In the genomic region with DNA sequence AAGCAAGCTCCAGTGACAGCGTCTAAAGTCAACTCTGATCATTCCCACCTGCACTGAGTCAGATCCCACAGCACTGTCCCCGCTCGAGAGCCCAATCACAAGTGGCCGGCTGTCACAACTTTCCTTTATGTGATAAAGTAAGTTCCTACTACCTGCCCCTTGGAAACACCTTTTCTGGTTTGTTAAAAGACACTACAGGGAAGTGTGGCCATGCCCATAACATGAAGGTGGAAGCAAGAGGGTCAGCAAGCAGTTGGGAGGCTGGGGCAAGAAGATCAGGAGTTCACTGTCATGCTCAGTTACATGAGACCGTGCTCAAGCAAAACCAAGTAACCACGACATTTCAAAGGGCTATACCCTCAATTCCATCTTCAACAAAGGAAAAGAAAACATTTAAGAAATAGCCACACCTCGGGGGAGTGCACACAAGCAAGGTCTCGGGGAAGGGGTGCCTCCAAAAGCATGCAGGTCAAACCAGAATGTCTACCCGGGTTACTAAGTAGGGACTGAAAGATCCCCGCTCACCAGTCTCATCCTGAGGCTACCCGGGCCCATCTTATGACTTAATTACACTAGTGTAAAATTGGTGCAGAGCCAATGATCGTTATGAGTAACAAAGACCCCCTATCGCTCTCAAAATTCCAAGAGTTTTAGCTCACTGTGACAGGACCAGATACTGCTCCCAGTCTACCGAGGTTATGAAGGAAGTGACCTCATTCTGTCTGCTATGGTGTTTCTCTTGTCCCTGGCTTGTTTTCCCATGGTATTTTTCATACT, we compare ENCODE assay signal across 22 mouse cellular contexts. TPM values are rescaled to one million over a fixed set of nuclear protein-coding genes. Genes with fewer than 3 reads are reported as not detected.
A peak's percentile ranks its signal among the peaks of the same experiment; 100 is the strongest.
DNase-seq lines count a peak whose midpoint lies in the region; ATAC-seq and TF ChIP-seq lines count a peak whose summit lies in the region.
"Had no signal": no experiment of that assay in that cellular context is flagged by ENCODE, and none has a peak within 500 bp of the region (broad histone marks: within the 10 kb centered on the region; RNA-seq: fewer than 3 reads in every experiment).

No protein-coding gene starts in this region.

- no peak for TF ChIP-seq CTCF in kidney, postnatal 0 days (IDR thresholded peaks at IDR 0.05; ENCODE audit: low read depth)

- DNase-seq in heart, adult 11 months, result peak; percentile 81
- DNase-seq in heart, adult 18-20 months, result no peak
- DNase-seq in heart, postnatal 10 days, result no peak
- DNase-seq in kidney, postnatal 0 days (ENCODE audit: low spot score), result peak; percentile 15
- no peak for DNase-seq in kidney, adult 8-10 months
- peak; percentile 24 for DNase-seq in retina, embryonic 14.5 days (ENCODE audit: low spot score)
- DNase-seq: cerebellum, adult 9-11 months; gastrocnemius, postnatal 25 days; kidney, adult 11 months; kidney, postnatal 36 days; layer of hippocampus, adult 9-11 months; left cerebral cortex, postnatal 4 days; liver; thymus, postnatal 14 days had no signal

- H3K4me1 ChIP-seq in heart, embryonic 16.5 days (ENCODE audit: control insufficient read depth, insufficient read depth, low read length), result peaks cover 69% of the 10 kb centered on the region
- H3K4me1 ChIP-seq in kidney, postnatal 0 days (replicated peaks; ENCODE audit: insufficient read depth, low read length), result peaks cover 49% of the 10 kb centered on the region

- H3K4me3 ChIP-seq in heart, embryonic 16.5 days (ENCODE audit: low read length), result no peak overlapping the region
- H3K4me3 ChIP-seq in kidney, postnatal 0 days (replicated peaks; ENCODE audit: low read depth, low read length), result no peak overlapping the region
- H3K4me3 ChIP-seq: embryonic facial prominence, embryonic 12.5 days; erythroblast, embryonic 14.5 days; forebrain, embryonic 15.5 days; hindbrain, embryonic 15.5 days; left cerebral cortex, adult 2 months had no signal

- no peaks in the 10 kb centered on the region for H3K9me3 ChIP-seq in heart, embryonic 16.5 days (replicated peaks; ENCODE audit: control insufficient read depth, low read length)
- no peaks in the 10 kb centered on the region for H3K9me3 ChIP-seq in kidney, postnatal 0 days (replicated peaks; ENCODE audit: low read length)
- H3K9me3 ChIP-seq: embryonic facial prominence, embryonic 12.5 days; forebrain, embryonic 15.5 days; hindbrain, embryonic 15.5 days had no signal

- intact Hi-C loops in heart, postnatal 10 days (cut with DNase I), result no loop called here

- H3K9ac ChIP-seq in heart, embryonic 16.5 days (ENCODE audit: low read length), result no peak overlapping the region
- H3K9ac ChIP-seq in kidney, postnatal 0 days (ENCODE audit: low read depth, low read length), result no peak overlapping the region
- H3K9ac ChIP-seq: embryonic facial prominence, embryonic 12.5 days; forebrain, embryonic 15.5 days; hindbrain, embryonic 15.5 days had no signal

- H3K36me3 ChIP-seq in heart, embryonic 16.5 days (ENCODE audit: control insufficient read depth, insufficient read depth), result no peaks in the 10 kb centered on the region
- H3K36me3 ChIP-seq in kidney, postnatal 0 days (ENCODE audit: insufficient read depth, low read length), result no peaks in the 10 kb centered on the region
- H3K36me3 ChIP-seq: forebrain, embryonic 15.5 days; hindbrain, embryonic 15.5 days had no signal

- H3K27me3 ChIP-seq in heart, embryonic 16.5 days (ENCODE audit: control insufficient read depth, insufficient read depth, low read length), result no peaks in the 10 kb centered on the region
- no peaks in the 10 kb centered on the region for H3K27me3 ChIP-seq in kidney, postnatal 0 days (ENCODE audit: insufficient read depth, low read length)
- H3K27me3 ChIP-seq: embryonic facial prominence, embryonic 12.5 days; forebrain, embryonic 15.5 days; hindbrain, embryonic 15.5 days had no signal

- WGBS in heart, embryonic 16.5 days, result 48% methylated on average over 14 of the region's 14 CpGs
- 40% methylated on average over 14 of the region's 14 CpGs for WGBS in kidney, postnatal 0 days

- peak overlapping the region; percentile 91 for H3K4me2 ChIP-seq in heart, embryonic 16.5 days (ENCODE audit: low read depth, low read length)
- H3K4me2 ChIP-seq in kidney, postnatal 0 days (ENCODE audit: low read length), result peak overlapping the region; percentile 14; the same call in 1 of the 2 replicates
- H3K4me2 ChIP-seq: forebrain, embryonic 15.5 days had no signal

- peak overlapping the region; percentile 1; the same call in 1 of the 2 replicates for H3K27ac ChIP-seq in heart, embryonic 16.5 days (ENCODE audit: low read length)
- no peak overlapping the region for H3K27ac ChIP-seq in kidney, postnatal 0 days
- H3K27ac ChIP-seq: embryonic facial prominence, embryonic 12.5 days; forebrain, embryonic 15.5 days; hindbrain, embryonic 15.5 days; left cerebral cortex, adult 2 months had no signal

- no peak for ATAC-seq in heart, embryonic 16.5 days (replicated peaks; ENCODE audit: extremely low read depth, insufficient read depth, low FRiP score)
- no peak for ATAC-seq in kidney, postnatal 0 days (replicated peaks; ENCODE audit: low FRiP score, low read depth)
- ATAC-seq: activated CD4-positive, CD25-positive, alpha-beta regulatory T cell, adult 4 months; CD4-positive, CD25-positive, alpha-beta regulatory T cell, adult 4 months; forebrain, embryonic 15.5 days had no signal

RNA-seq across cellular contexts. Expression of gene Sec24b, which starts 3.6 kb away (rescaled TPM):
- total RNA-seq in heart, adult 18-20 months (2021), result 10 to 100 TPM; 21.0 to 25.4 TPM
- 24.7 and 25.8 TPM in 2 replicates for polyA plus RNA-seq in heart, embryonic 16.5 days (2015; fragmentation: Nextera tagmentation; extraction: Ambion mirVana)
- total RNA-seq in heart, postnatal 10 days (2021), result 10 to 100 TPM; 33.7 to 38.4 TPM
- polyA plus RNA-seq in kidney, postnatal 0 days (2015; fragmentation: Nextera tagmentation; extraction: Ambion mirVana), result 21.5 and 23.1 TPM in 2 replicates

Comparison
In these comparisons a context has a peak if more than half of its experiments do, and no peak if none do; other contexts are left out.
1. DNase-seq: peak in heart, adult 11 months (single experiment), kidney, postnatal 0 days (single experiment) and retina, embryonic 14.5 days (single experiment); none in heart, adult 18-20 months (0 of 2), heart, postnatal 10 days (0 of 2) and kidney, adult 8-10 months (0 of 2).